Mouse (Mus musculus) testis, adult 2 months (tissue): ENCODE results near the gene Fchsd2.

Source experiments
- CTCF ChIP-seq: fragments of 200-500 bp; IDR thresholded peaks from 2 replicates; pipeline ENCODE4 v1.5.1; 2012; ENCODE audit warnings: low read depth, mild to moderate bottlenecking, inconsistent platforms, low read length, moderate library complexity; ENCODE audit not compliant: control insufficient read depth, insufficient read depth, insufficient replicate concordance
- POLR2A ChIP-seq: fragments of 200-500 bp; IDR thresholded peaks from 2 replicates; pipeline ENCODE4 v1.6.1; 2012; ENCODE audit warnings: low read depth, mild to moderate bottlenecking, inconsistent platforms, low read length, moderate library complexity; ENCODE audit not compliant: control insufficient read depth

DNA sequence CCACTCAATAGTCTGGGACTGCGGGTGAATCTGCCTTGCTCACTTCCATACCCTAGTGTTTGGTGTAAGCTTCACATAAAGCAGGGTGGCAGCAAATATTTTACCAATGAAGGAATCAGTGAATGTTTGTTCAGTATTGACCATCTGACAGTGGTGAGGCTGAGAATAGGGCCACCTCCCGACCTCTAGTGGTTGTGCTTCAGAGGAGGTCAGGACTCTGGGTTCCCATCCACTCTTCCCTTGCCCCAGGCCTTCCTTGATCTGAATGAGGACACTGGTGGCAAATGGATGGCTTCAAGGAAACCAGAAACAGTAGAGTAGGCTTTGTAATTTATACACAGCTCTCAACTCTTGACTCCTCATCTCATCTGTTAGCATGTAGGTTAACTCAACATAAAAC, 14.0 kb downstream of the Fchsd2 start:
- TF ChIP-seq POLR2A (no peak), CTCF (no peak)
